Mouse (Mus musculus): ENCODE measurements around the gene Gramd1a.

DNA sequence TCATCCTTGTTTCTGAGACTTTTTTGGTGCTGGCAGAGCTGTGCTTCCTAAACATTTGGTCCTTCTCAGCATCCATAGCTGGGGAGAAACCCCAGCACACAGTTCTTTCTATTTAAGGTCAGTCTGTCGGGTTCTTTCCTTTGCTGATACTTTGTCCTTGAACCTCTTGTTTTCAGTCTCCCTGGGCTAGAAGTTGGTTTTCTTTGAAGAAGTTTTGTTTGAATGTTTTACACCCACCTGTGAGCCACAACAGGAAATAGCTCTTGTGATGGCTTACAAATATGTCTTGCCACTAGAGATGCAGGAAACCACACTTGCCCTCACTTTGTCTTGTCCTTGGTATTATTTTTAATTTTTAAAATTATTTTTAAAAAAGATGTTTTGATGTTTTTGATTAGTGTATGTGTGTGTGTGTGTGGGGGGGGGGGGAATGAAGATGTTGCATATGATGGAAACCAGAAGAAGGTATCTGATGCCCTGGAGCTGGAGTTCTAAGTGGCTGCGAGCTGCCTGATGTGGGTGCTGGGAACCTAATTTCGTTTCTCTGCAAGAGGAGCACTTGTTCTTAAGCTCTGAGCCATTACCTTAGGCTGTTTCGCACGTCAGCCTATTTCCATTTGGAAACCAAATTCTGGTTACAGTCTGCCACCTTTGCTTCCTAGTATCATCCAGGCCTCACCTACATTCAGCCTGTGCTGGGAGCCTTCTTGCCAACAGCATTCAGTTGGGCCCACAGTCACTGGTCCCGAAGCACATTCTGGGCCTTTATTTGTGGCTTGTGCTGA is 2.0 kb downstream of the Gramd1a start:
- TF ChIP-seq CTCF (conservative IDR thresholded peaks at IDR 0.05; ENCODE audit: insufficient read depth, insufficient read length, low read depth, low read length) (no peak), POLR2A (IDR thresholded peaks at IDR 0.05; ENCODE audit: low read depth, low read length) (no peak)
